Mouse (Mus musculus) stomach, embryonic 14.5 days (tissue): ENCODE results near the gene Fmo2. TPM values are rescaled to one million over a fixed set of nuclear protein-coding genes. Genes with fewer than 3 reads are reported as not detected.

Source experiments
- polyA plus RNA-seq: library from polyadenylated mRNA; unstranded; fragments of >200 nt; fragmentation: Nextera tagmentation; extraction: Ambion mirVana; gene quantifications from 2 replicates; pipeline ENCODE4 v1.2.1, GENCODE M21; 2014

The Fmo2 gene
- polyA plus RNA-seq, 1 experiment from 2014 or later: 1.4 TPM

Other genes with a start within 250 kb of the Fmo2 start
- not detected in 2 replicates for gene Myocos, start 240.5 kb downstream of the Fmo2 start, polyA plus RNA-seq
- gene Prrc2c, start 158.2 kb downstream of the Fmo2 start, polyA plus RNA-seq: 203 and 211 TPM in 2 replicates
- gene Fmo4, start 84.8 kb downstream of the Fmo2 start, polyA plus RNA-seq: 0.90 TPM in 1 of 2 replicates, not detected in the other
- gene Fmo1, start 32.1 kb downstream of the Fmo2 start, polyA plus RNA-seq: 7.0 and 10.6 TPM in 2 replicates
- 0.13 and 0.16 TPM in 2 replicates for gene Fmo6, start 38.8 kb upstream of the Fmo2 start, polyA plus RNA-seq
- 0.13 and 0.16 TPM in 2 replicates for gene Fmo3, start 85.8 kb upstream of the Fmo2 start, polyA plus RNA-seq
- not detected in 2 replicates for gene Mroh9, start 186.9 kb upstream of the Fmo2 start, polyA plus RNA-seq